23 mouse cellular contexts compared by ENCODE assay signal in genomic region chr5:97946236-97946635, GRCm38 (mm10).
DNase-seq lines count a peak whose midpoint lies in the region; ATAC-seq and TF ChIP-seq lines count a peak whose summit lies in the region.
"Had no signal": no experiment of that assay in that cellular context is flagged by ENCODE, and none has a peak within 500 bp of the region (broad histone marks: within the 10 kb centered on the region; RNA-seq: fewer than 3 reads in every experiment).

No protein-coding gene starts in this region.

- H3K27me3 ChIP-seq in liver, embryonic 11.5 days (replicated peaks; ENCODE audit: control insufficient read depth, insufficient read depth, low read length): no peaks in the 10 kb centered on the region
- no peaks in the 10 kb centered on the region for H3K27me3 ChIP-seq in heart, adult 2 months (ENCODE audit: control insufficient read depth, insufficient read depth, low read length)
- H3K27me3 ChIP-seq: forebrain, embryonic 15.5 days; liver, embryonic 15.5 days; megakaryocyte, embryonic 14.5 days; midbrain, embryonic 15.5 days; neural tube, embryonic 15.5 days had no signal

- TF ChIP-seq POLR2A in heart, adult 2 months (IDR thresholded peaks at IDR 0.05; ENCODE audit: insufficient read depth, low read depth, low read length): no peak

- no peaks in the 10 kb centered on the region for H3K36me3 ChIP-seq in liver, embryonic 11.5 days (ENCODE audit: control insufficient read depth, insufficient read depth, low read length)
- no peaks in the 10 kb centered on the region for H3K36me3 ChIP-seq in heart, adult 2 months (ENCODE audit: control insufficient read depth, insufficient read depth, low read length)
- H3K36me3 ChIP-seq: forebrain, embryonic 15.5 days; liver, embryonic 15.5 days; midbrain, embryonic 15.5 days; neural tube, embryonic 15.5 days had no signal

- H3K4me1 ChIP-seq in liver, embryonic 11.5 days (replicated peaks; ENCODE audit: control insufficient read depth, insufficient read depth, low read length): no peaks in the 10 kb centered on the region
- no peaks in the 10 kb centered on the region for H3K4me1 ChIP-seq in heart, adult 2 months (ENCODE audit: control insufficient read depth, insufficient read depth, low read length)
- H3K4me1 ChIP-seq: forebrain, embryonic 15.5 days; liver, embryonic 15.5 days; megakaryocyte, embryonic 14.5 days; midbrain, embryonic 15.5 days; neural tube, embryonic 15.5 days had no signal

- TF ChIP-seq CTCF in heart, adult 2 months (IDR thresholded peaks at IDR 0.05): no peak

- no peak overlapping the region for H3K4me3 ChIP-seq in liver, embryonic 11.5 days (ENCODE audit: low read depth, low read length)
- H3K4me3 ChIP-seq in heart, adult 2 months: no peak overlapping the region
- H3K4me3 ChIP-seq: forebrain, embryonic 15.5 days; gastrocnemius, adult 2 months; liver, embryonic 15.5 days; megakaryocyte, embryonic 14.5 days; midbrain, embryonic 15.5 days; myocyte; neural tube, embryonic 15.5 days had no signal

- no peak overlapping the region for H3K27ac ChIP-seq in liver, embryonic 11.5 days (ENCODE audit: low read depth, low read length)
- no peak overlapping the region for H3K27ac ChIP-seq in heart, adult 2 months
- H3K27ac ChIP-seq: forebrain, embryonic 15.5 days; gastrocnemius, adult 2 months; liver, embryonic 15.5 days; midbrain, embryonic 15.5 days; neural tube, embryonic 15.5 days had no signal

- no peaks in the 10 kb centered on the region for H3K79me2 ChIP-seq in heart, adult 2 months (replicated peaks; ENCODE audit: control insufficient read depth, insufficient read depth, low read length)

- no peak overlapping the region for H3K4me2 ChIP-seq in liver, embryonic 11.5 days
- H3K4me2 ChIP-seq: forebrain, embryonic 15.5 days; liver, embryonic 15.5 days; midbrain, embryonic 15.5 days; neural tube, embryonic 15.5 days had no signal

- no peak for TF ChIP-seq EP300 in heart, adult 2 months (IDR thresholded peaks at IDR 0.05; ENCODE audit: insufficient read depth, low read depth, low read length)

- WGBS in liver, embryonic 11.5 days: 74% methylated on average over 4 of the region's 4 CpGs
- 86% methylated on average over 4 of the region's 4 CpGs for WGBS in heart, adult 2 months

- intact Hi-C loops in heart, adult 2 months (cut with DNase I): loop anchor here (10.0 kb wide), 2 partner anchors 229 to 821 kb away; no protein-coding TSS in a partner anchor

- H3K9me3 ChIP-seq in liver, embryonic 11.5 days (ENCODE audit: control insufficient read depth, low read length): no peaks in the 10 kb centered on the region
- H3K9me3 ChIP-seq: forebrain, embryonic 15.5 days; liver, embryonic 15.5 days; megakaryocyte, embryonic 14.5 days; midbrain, embryonic 15.5 days; neural tube, embryonic 15.5 days had no signal

- peak; percentile 77 for DNase-seq in 416B (ENCODE audit: low read depth)
- peak; percentile 40 for DNase-seq in CD4-positive, CD25-positive, alpha-beta regulatory T cell, adult 2 months (ENCODE audit: low read depth, low spot score)
- peak; percentile 33 for DNase-seq in naive thymus-derived CD4-positive, alpha-beta T cell, adult 2 months (ENCODE audit: low read depth)
- DNase-seq in liver, embryonic 11.5 days (ENCODE audit: low spot score): no peak
- DNase-seq in heart, adult 8-10 months (ENCODE audit: low spot score): no peak
- DNase-seq in heart, adult 2 months: no peak
- DNase-seq in embryo, embryonic 10 days (ENCODE audit: low spot score): no peak
- DNase-seq: adrenal gland, adult 8-10 months; cerebellum, postnatal 10 days; embryo, embryonic 11 days; gastrocnemius, adult 2 months; heart, postnatal 4 days; kidney, adult 11 months; layer of hippocampus, postnatal 36 days had no signal

- peak; percentile 97 for ATAC-seq in common myeloid progenitor, adult 5-6 weeks (replicated peaks; ENCODE audit: low read depth, poor library complexity, severe bottlenecking)
- ATAC-seq in liver, embryonic 11.5 days (replicated peaks; ENCODE audit: low FRiP score): no peak
- ATAC-seq: forebrain, embryonic 15.5 days; hindbrain, embryonic 16.5 days; lung, postnatal 0 days; midbrain, embryonic 15.5 days had no signal

- H3K9ac ChIP-seq in liver, embryonic 11.5 days (ENCODE audit: low read depth, low read length): no peak overlapping the region
- H3K9ac ChIP-seq in heart, adult 2 months (ENCODE audit: low read depth, low read length): no peak overlapping the region
- H3K9ac ChIP-seq: forebrain, embryonic 15.5 days; liver, embryonic 15.5 days; midbrain, embryonic 15.5 days; neural tube, embryonic 15.5 days had no signal

Comparison
In these comparisons a context has a peak if more than half of its experiments do, and no peak if none do; other contexts are left out.
1. DNase-seq: peak in 416B (single experiment), CD4-positive, CD25-positive, alpha-beta regulatory T cell, adult 2 months (single experiment) and naive thymus-derived CD4-positive, alpha-beta T cell, adult 2 months (single experiment); none in liver, embryonic 11.5 days (single experiment), heart, adult 8-10 months (single experiment), heart, adult 2 months (0 of 2) and embryo, embryonic 10 days (single experiment).